Mouse (Mus musculus): ENCODE results near the gene Aldh4a1.

DNA sequence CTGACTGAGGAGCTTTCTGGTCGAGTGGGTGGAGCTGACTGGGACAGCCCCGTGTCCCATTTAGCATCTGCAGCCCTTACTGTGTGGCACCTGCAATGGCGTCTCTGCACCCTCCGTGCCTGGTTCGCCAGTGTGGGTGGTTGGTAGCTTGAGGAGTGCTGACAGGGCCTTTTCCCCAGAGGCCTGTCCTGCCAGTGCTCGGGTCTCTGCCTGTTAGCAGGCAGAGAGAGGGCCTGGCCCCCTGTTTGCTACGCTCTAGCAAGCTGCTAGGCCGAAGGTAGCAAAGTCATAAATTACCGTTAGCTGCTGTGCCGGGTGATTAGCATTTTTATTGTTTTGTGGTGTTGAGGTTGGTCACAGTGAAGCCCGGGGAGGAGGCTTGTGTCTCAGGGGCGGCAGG is 17.1 kb downstream of the Aldh4a1 start:
- no peak for TF ChIP-seq CTCF (IDR thresholded peaks at IDR 0.05; ENCODE audit: low read depth)
- TF ChIP-seq EP300 (optimal IDR thresholded peaks at IDR 0.05): no peak
